Mouse (Mus musculus) forebrain, embryonic 11.5 days (tissue): Measurements from ENCODE around the gene Srsf4. TPM values are rescaled to one million over a fixed set of nuclear protein-coding genes. Genes with fewer than 3 reads are reported as not detected.

Experiments
- ATAC-seq: fragments of 200-750 bp; cut with Nextera tagmentation; replicated peaks from 2 replicates; pipeline ENCODE4 v1.8.0; 2017; ENCODE audit warnings: moderate TSS enrichment; ENCODE audit not compliant: low FRiP score
- DNase-seq: peaks from one replicate; pipeline ENCODE4 v3.0.0-alpha.2; 2017; ENCODE audit warnings: low spot score
- H3K27ac ChIP-seq: fragments of 300-500 bp; sonication (generic); 2 replicates; pipeline ENCODE4 v1.5.1; 2014; ENCODE audit warnings: low read depth, low read length
- H3K27me3 ChIP-seq: fragments of 300-500 bp; sonication (generic); 2 replicates; pipeline ENCODE4 v1.6.1; 2014; ENCODE audit warnings: mild to moderate bottlenecking, low read length, mixed read lengths; ENCODE audit not compliant: control insufficient read depth, insufficient read depth
- H3K36me3 ChIP-seq: fragments of 300-500 bp; sonication (generic); 2 replicates; pipeline ENCODE4 v1.6.1; 2014; ENCODE audit warnings: mild to moderate bottlenecking, low read length, moderate library complexity, mixed read lengths; ENCODE audit not compliant: control insufficient read depth, insufficient read depth
- H3K4me1 ChIP-seq: fragments of 300-500 bp; sonication (generic); replicated peaks from 2 replicates; pipeline ENCODE4 v1.6.1; 2014; ENCODE audit warnings: low read length, mixed read lengths; ENCODE audit not compliant: control insufficient read depth, insufficient read depth
- H3K4me2 ChIP-seq: fragments of 300-500 bp; sonication (generic); 2 replicates; pipeline ENCODE4 v1.6.1; 2014; ENCODE audit warnings: low read depth, mild to moderate bottlenecking, low read length, moderate library complexity, mixed read lengths; ENCODE audit not compliant: severe bottlenecking
- H3K4me3 ChIP-seq: fragments of 300-500 bp; sonication (generic); 2 replicates; pipeline ENCODE4 v1.5.1; 2014; ENCODE audit warnings: low read depth, low read length
- H3K9ac ChIP-seq: fragments of 300-500 bp; sonication (generic); 2 replicates; pipeline ENCODE4 v1.6.1; 2014; ENCODE audit warnings: low read length
- H3K9me3 ChIP-seq: fragments of 300-500 bp; sonication (generic); 2 replicates; pipeline ENCODE4 v1.6.1; 2016; ENCODE audit warnings: low read length, mixed read lengths; ENCODE audit not compliant: control insufficient read depth
- WGBS: fragments of 180-500 bp; shearing (Covaris S2); extraction: QIAGEN DNeasy Blood & Tissue Kit; methylation state at CpG from one replicate; pipeline ENCODE4 v1.1.7; 2014; 5-methylcytosine and 5-hydroxymethylcytosine counted together
- polyA plus RNA-seq: library from polyadenylated mRNA; unstranded; fragments of >200 nt; fragmentation: Nextera tagmentation; extraction: Ambion mirVana; gene quantifications from 2 replicates; pipeline ENCODE4 v1.2.1, GENCODE M21; 2014

Srsf4 gene
- polyA plus RNA-seq, 1 experiment from 2014 or later = 191 TPM

DNA sequence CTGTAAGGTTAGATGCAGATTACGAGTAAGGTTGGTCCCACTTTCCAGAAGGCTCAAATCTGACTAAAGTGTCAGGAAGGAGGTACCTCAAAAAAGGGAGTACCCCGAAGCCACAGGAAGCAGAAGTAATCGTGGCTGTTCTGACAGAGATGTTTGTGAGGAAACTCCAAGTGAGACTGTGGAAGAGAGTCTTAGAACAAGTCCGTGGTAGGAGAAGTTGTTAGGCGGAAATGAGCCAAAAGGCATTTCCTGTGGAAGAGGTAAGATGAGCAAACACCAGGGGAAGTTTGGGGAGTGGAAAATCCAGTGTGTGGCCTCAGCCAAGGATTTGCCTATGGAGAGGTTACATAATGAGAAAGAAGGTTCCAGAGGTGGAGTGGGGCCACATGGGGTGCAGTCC is 18.5 kb upstream of the Srsf4 start:
- no peak overlapping the region for H3K4me2 ChIP-seq
- no peaks in the 10 kb centered on the region for H3K9me3 ChIP-seq
- peaks cover 2% of the 10 kb centered on the region; the same call in 1 of the 2 replicates for H3K4me1 ChIP-seq
- ATAC-seq (no peak), DNase-seq (no peak)
- H3K36me3 ChIP-seq = no peaks in the 10 kb centered on the region; the same call in 1 of the 2 replicates
- no peak overlapping the region for H3K9ac ChIP-seq
- H3K27ac ChIP-seq = no peak overlapping the region
- H3K4me3 ChIP-seq = no peak overlapping the region
- H3K27me3 ChIP-seq = no peaks in the 10 kb centered on the region
- WGBS = 79% methylated on average over 5 of the region's 5 CpGs

DNA sequence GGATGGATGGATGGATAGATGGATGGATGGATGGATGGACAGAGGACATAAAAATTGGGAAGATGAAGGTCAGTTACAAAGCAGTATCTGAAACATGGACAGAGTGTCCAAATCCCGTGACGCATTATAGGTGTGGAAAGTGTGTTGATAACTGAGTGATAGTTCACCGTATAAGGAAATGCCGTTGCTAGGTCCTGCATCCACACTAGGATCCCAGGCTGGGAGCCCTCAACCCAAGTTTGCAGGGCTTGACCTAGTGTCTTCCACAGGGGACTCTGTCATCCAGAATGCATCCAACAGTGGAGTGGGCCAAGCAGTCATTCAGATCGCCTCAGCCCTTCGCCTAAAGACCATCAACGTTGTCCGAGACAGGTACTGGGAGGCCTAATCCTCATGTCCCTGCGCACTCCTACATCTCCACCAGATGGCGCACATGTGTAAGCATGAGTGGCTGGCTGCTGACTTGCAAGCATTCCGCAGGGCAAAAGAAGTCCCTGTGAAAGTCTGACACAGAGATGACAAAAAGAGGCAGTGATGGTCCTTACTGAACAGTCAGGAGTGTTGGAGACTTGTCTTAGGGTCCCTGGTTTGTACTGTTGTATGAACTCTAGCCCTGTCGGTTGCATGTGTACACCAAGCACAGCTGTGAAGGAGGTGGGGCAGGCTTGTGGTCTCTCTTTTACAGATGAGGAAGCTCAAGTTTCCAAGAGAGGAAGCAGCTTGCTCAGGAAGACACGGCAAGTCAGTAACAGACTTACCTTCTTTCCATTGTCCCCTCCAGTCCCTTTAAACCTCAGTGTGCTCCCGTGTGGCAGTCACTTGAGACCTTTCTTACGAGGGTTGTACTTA is 12.7 kb upstream of the Srsf4 start:
- 52% methylated on average over 15 of the region's 15 CpGs for WGBS
- no peak overlapping the region for H3K9ac ChIP-seq
- no peaks in the 10 kb centered on the region for H3K4me1 ChIP-seq
- H3K27me3 ChIP-seq = no peaks in the 10 kb centered on the region
- peak; percentile 86 for DNase-seq
- ATAC-seq = no peak
- no peak overlapping the region for H3K4me2 ChIP-seq
- no peaks in the 10 kb centered on the region for H3K9me3 ChIP-seq
- no peak overlapping the region for H3K4me3 ChIP-seq
- H3K36me3 ChIP-seq = no peaks in the 10 kb centered on the region; the same call in 1 of the 2 replicates
- H3K27ac ChIP-seq = no peak overlapping the region

DNA sequence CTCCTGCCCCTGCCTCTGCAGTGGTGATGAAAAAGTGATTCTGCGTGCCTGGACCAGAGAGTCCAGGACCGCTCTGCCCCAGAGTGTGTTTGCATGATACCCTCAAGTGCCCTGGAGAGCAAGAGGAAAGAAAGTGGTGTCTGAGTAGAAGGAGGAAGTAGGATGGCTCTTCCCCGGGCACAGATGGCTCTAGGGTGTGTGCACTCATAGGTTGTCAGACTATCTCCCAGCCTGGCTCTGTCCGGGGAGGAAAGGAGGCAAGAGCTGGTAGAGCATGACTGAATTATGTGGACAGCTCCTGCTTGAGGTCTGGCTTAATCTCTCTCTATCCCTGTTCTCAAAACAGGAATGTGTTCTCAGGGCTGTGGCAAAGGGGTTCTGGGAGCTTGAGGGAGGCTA is 12.1 kb upstream of the Srsf4 start:
- ATAC-seq (no peak), DNase-seq (no peak)
- Histone ChIP-seq H3K36me3 (no peaks in the 10 kb centered on the region; the same call in 1 of the 2 replicates), H3K4me1 (no peaks in the 10 kb centered on the region), H3K27ac (no peak overlapping the region), H3K4me2 (no peak overlapping the region), H3K9me3 (no peaks in the 10 kb centered on the region), H3K9ac (no peak overlapping the region), H3K27me3 (no peaks in the 10 kb centered on the region), H3K4me3 (no peak overlapping the region)
- 86% methylated on average over 4 of the region's 4 CpGs for WGBS

DNA sequence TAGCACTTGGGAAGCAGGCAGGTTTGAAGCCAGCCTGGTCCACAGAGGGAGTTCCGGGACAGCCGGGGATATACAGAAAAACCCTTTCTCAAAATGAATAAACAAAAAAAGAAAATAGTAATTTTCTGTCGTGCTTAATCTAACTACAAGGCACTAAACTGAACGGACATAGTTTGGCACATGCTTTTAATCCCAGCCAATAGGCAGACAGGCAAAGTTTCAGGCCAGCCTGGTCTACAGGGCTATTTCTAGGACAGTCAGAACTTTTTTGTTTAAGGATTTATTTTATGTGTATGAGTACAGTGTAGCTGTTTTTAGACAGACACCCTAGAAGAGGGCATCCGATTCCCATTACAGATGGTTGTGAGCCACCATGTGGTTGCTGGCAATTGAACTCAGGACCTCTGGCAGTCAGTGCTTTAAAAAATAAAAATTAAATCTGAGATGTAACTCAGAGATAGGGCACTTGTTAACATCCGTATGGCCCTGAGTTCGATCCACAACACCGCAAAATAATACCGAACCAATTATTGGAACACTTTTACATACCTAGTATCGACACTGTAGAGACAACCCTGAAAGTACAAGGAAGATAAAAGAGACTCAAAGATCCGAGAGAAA is 635 bp upstream of the Srsf4 start:
- H3K27me3 ChIP-seq = no peaks in the 10 kb centered on the region
- H3K36me3 ChIP-seq = no peaks in the 10 kb centered on the region
- H3K9me3 ChIP-seq = no peaks in the 10 kb centered on the region
- peak overlapping the region; percentile 67 for H3K4me2 ChIP-seq
- WGBS = 12% methylated on average over 11 of the region's 11 CpGs
- DNase-seq (no peak), ATAC-seq (peak; percentile 56)
- H3K4me1 ChIP-seq = peaks cover 6% of the 10 kb centered on the region; the same call in 1 of the 2 replicates
- peak overlapping the region; percentile 70 for H3K9ac ChIP-seq
- peak overlapping the region; percentile 100 for H3K27ac ChIP-seq
- H3K4me3 ChIP-seq = peak overlapping the region; percentile 95

DNA sequence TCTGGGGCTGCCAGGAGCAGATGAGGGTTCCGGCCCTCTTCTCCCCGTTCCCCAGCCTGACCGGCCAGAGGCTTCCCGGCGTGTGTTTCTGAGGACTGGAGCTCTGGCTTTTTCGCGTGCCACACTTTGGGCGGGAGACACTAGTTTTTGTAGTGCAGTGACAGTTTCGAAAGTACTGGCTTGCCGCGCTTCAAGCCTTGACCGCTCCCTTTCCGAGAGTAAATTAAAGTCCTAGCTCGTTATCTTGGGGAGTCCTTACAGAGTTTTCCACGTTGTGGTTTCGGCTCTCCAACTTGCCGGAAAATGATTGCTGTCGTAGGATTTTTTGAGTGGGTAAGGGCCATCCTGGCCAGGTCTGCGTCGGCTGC is 736 bp downstream of the Srsf4 start:
- peak overlapping the region; percentile 100 for H3K9ac ChIP-seq
- WGBS = under 1% methylated on average over 20 of the region's 20 CpGs
- H3K4me2 ChIP-seq = peak overlapping the region; percentile 93
- DNase-seq = no peak
- H3K27ac ChIP-seq = peak overlapping the region; percentile 100
- ATAC-seq = no peak
- no peaks in the 10 kb centered on the region for H3K9me3 ChIP-seq
- H3K4me3 ChIP-seq = peak overlapping the region; percentile 95
- H3K36me3 ChIP-seq = no peaks in the 10 kb centered on the region
- no peaks in the 10 kb centered on the region for H3K27me3 ChIP-seq
- H3K4me1 ChIP-seq = peaks cover 6% of the 10 kb centered on the region; the same call in 1 of the 2 replicates

DNA sequence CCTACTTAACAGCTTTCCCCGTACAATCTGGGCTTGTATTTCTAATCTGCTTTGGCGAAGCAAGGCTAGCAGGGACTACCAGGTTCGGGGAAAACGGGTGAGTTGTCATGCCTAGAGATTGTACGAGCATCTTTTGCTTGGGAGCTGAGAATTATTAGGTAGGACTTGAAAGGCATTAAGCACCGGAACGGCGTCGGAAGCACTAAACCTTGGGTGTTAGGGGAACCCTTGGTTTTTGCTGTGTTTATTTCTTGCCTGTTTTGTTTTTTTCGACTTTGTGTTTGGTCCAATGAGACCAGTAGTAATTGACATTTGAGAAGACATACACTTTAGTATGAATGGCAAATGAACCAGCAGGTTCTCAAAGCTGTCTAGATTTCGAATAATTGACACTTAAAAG is 1.1 kb downstream of the Srsf4 start:
- peaks cover 6% of the 10 kb centered on the region; the same call in 1 of the 2 replicates for H3K4me1 ChIP-seq
- peak overlapping the region; percentile 100 for H3K27ac ChIP-seq
- H3K4me2 ChIP-seq = peak overlapping the region; percentile 93
- ATAC-seq = no peak
- H3K36me3 ChIP-seq = no peaks in the 10 kb centered on the region
- no peaks in the 10 kb centered on the region for H3K9me3 ChIP-seq
- H3K4me3 ChIP-seq = peak overlapping the region; percentile 95
- peak overlapping the region; percentile 100 for H3K9ac ChIP-seq
- no peaks in the 10 kb centered on the region for H3K27me3 ChIP-seq
- DNase-seq = no peak
- WGBS = 6% methylated on average over 11 of the region's 11 CpGs

DNA sequence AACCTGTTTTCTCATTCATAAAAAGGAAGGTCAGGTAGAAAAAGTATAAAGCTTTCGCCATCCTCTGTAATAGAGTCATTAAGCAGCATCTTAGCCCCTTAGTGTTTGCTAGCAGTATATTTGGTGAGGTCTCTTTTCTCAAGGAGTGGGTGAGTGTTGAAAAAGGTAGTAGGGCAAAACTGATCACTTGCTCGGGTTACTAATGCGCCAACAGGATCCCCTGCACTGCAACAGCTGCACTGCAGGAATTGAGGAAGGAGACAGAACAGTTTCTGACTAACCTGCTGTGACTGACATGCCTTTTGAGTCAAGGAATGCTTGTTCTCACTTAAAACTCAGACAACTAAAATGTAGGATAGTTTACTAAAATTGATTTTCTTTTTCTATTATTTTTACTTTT is 1.8 kb downstream of the Srsf4 start:
- ATAC-seq (no peak), DNase-seq (no peak)
- Histone ChIP-seq H3K36me3 (no peaks in the 10 kb centered on the region), H3K27me3 (no peaks in the 10 kb centered on the region), H3K4me3 (peak overlapping the region; percentile 95), H3K27ac (no peak overlapping the region), H3K4me1 (peaks cover 6% of the 10 kb centered on the region; the same call in 1 of the 2 replicates), H3K9ac (peak overlapping the region; percentile 100), H3K9me3 (no peaks in the 10 kb centered on the region), H3K4me2 (peak overlapping the region; percentile 93)
- 50% methylated on average over 3 of the region's 3 CpGs for WGBS

DNA sequence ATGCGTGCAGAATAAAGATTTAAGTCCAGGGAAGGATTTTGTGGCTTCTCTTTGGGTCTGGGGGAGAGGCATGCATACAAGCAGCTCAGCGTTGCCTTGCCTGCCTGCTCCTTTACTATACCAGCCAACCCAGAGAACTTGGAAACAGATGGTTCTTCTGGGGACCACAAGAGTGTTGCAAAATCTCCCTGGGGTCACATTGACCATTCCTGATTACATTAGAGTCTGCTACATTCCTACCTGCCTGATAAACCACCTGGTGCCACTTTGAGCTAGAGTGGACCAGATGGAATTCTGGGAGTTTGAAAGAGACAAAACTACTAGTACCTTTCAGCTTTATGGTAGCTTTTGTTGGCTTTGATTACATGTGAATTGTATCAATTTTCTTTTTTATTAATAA is 3.4 kb downstream of the Srsf4 start:
- Histone ChIP-seq H3K27me3 (no peaks in the 10 kb centered on the region), H3K4me1 (peaks cover 6% of the 10 kb centered on the region; the same call in 1 of the 2 replicates), H3K27ac (peak overlapping the region; percentile 2; the same call in 1 of the 2 replicates), H3K9me3 (no peaks in the 10 kb centered on the region), H3K4me3 (no peak overlapping the region), H3K36me3 (no peaks in the 10 kb centered on the region), H3K4me2 (peak overlapping the region; percentile 21; the same call in 1 of the 2 replicates), H3K9ac (peak overlapping the region; percentile 23; the same call in 1 of the 2 replicates)
- ATAC-seq (no peak), DNase-seq (no peak)
- WGBS = 78% methylated on average over 2 of the region's 2 CpGs
